Mouse (Mus musculus) heart, postnatal 0 days (tissue): Measurements from ENCODE around the gene Ssc4d.

Experiments used
- CTCF ChIP-seq: IDR thresholded peaks from 2 replicates; pipeline ENCODE4 v1.5.1; 2016; ENCODE audit warnings: antibody characterized with exemption, control low read depth, low read depth
- EP300 ChIP-seq: IDR thresholded peaks from 2 replicates; pipeline ENCODE4 v1.6.1; 2016; ENCODE audit warnings: antibody characterized with exemption, low read depth

DNA sequence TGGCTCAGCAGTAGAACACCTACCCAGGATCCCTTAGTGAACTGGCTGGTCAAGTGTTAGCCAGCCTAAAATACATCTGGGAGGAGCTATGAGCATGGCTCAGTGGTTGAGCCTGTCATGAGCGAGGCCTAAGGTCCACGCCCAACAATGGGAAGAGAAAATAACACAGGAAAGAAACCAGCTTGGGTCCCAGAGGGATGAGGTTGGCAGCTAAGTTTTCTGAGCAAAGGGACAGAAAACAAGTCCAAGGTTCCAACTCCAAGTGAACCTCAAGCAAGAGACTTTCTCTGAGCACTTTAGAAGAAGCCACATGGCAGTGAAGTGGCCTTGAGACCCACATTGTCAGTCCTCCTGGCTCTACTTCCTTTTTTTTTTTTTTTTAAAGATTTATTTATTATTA is 22.7 kb downstream of the Ssc4d start:
- no peak for TF ChIP-seq EP300
- no peak for TF ChIP-seq CTCF
